Mouse (Mus musculus) stomach, postnatal 0 days (tissue): ENCODE measurements around the gene Uts2r.

ENCODE experiments used
- CTCF ChIP-seq: IDR thresholded peaks from 2 replicates; pipeline ENCODE4 v1.5.1; 2016; ENCODE audit warnings: antibody characterized with exemption, low read depth, mild to moderate bottlenecking, moderate library complexity
- EP300 ChIP-seq: optimal IDR thresholded peaks from 2 replicates; pipeline ENCODE3; 2016; ENCODE audit warnings: antibody characterized with exemption

- no peak for TF ChIP-seq CTCF
- TF ChIP-seq EP300: no peak
Measured at GRCm38 (mm10) chr11:121111051-121111450, 49.0 kb upstream of the Uts2r start.
